Mouse (Mus musculus): ENCODE measurements around the gene Gnat3. TPM values are rescaled to one million over a fixed set of nuclear protein-coding genes. Genes with fewer than 3 reads are reported as not detected.

Gene Gnat3
- total and polyA plus RNA-seq, 2 experiments, result not detected

DNA sequence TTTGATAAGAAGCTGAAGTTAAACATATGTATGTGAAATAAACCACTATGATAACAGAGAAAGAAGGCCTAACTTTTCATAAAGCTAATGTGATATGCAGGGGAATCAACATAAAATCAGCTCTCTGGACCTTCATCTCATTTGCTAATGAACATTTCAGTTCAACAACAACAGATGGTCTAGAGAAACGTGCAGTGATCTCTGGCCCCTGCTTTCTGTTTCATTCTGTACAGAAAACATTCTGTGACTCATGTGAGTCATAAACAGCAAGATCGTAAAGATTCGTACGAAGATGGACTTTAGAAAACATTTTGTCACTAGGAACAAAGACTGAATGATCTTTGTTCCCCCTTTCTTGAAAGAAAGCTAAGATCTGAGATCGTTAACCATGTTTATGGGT, 48.0 kb downstream of the Gnat3 start:
- no peak for TF ChIP-seq CTCF (IDR thresholded peaks at IDR 0.05; ENCODE audit: low read depth, low read length)
- no peak for TF ChIP-seq POLR2A (IDR thresholded peaks at IDR 0.05; ENCODE audit: extremely low read depth, insufficient read depth, low read length)
- Histone ChIP-seq H3K4me1 (ENCODE audit: control insufficient read depth, insufficient read depth, low read length) (peaks cover 8% of the 10 kb centered on the region), H3K79me2 (ENCODE audit: control insufficient read depth, insufficient read depth, low read length) (no peaks in the 10 kb centered on the region), H3K4me3 (ENCODE audit: insufficient read depth, low read depth, low read length) (no peak overlapping the region), H3K36me3 (ENCODE audit: control insufficient read depth, insufficient read depth, low read length) (no peaks in the 10 kb centered on the region), H3K27me3 (ENCODE audit: control insufficient read depth, insufficient read depth, low read length) (no peaks in the 10 kb centered on the region), H3K27ac (replicated peaks; ENCODE audit: insufficient read depth, low read depth, low read length) (no peak overlapping the region), H3K9ac (ENCODE audit: low read depth, low read length) (no peak overlapping the region)
- DNase-seq (ENCODE audit: extremely low read depth, low read depth, low spot score), result no peak
- WGBS, result 84% methylated on average over 5 of the region's 5 CpGs

GRCm38 (mm10) chr5:18013196-18013595, 50.8 kb downstream of the Gnat3 start:
- WGBS, result 61% methylated on average over 2 of the region's 2 CpGs
- Histone ChIP-seq H3K27me3 (ENCODE audit: control insufficient read depth, insufficient read depth, low read length) (no peaks in the 10 kb centered on the region), H3K4me1 (ENCODE audit: control insufficient read depth, insufficient read depth, low read length) (no peaks in the 10 kb centered on the region; the same call in 1 of the 2 replicates), H3K36me3 (ENCODE audit: control insufficient read depth, insufficient read depth, low read length) (no peaks in the 10 kb centered on the region), H3K9ac (ENCODE audit: low read depth, low read length) (no peak overlapping the region), H3K4me3 (ENCODE audit: insufficient read depth, low read depth, low read length) (no peak overlapping the region), H3K79me2 (ENCODE audit: control insufficient read depth, insufficient read depth, low read length) (no peaks in the 10 kb centered on the region), H3K27ac (replicated peaks; ENCODE audit: insufficient read depth, low read depth, low read length) (no peak overlapping the region)
- no peak for TF ChIP-seq CTCF (IDR thresholded peaks at IDR 0.05; ENCODE audit: low read depth, low read length)
- TF ChIP-seq POLR2A (IDR thresholded peaks at IDR 0.05; ENCODE audit: extremely low read depth, insufficient read depth, low read length), result no peak
- DNase-seq (ENCODE audit: extremely low read depth, low read depth, low spot score), result no peak

- H3K27ac ChIP-seq (replicated peaks; ENCODE audit: insufficient read depth, low read depth, low read length), result no peak overlapping the region
- 86% methylated on average over 4 of the region's 4 CpGs for WGBS
- no peaks in the 10 kb centered on the region; the same call in 1 of the 2 replicates for H3K4me1 ChIP-seq (ENCODE audit: control insufficient read depth, insufficient read depth, low read length)
Measured at GRCm38 (mm10) chr5:18014209-18014829, 52.0 kb downstream of the Gnat3 start.

GRCm38 (mm10) chr5:18023347-18023746, 61.0 kb downstream of the Gnat3 start:
- no peaks in the 10 kb centered on the region for H3K79me2 ChIP-seq (ENCODE audit: control insufficient read depth, insufficient read depth, low read length)
- no peak overlapping the region for H3K9ac ChIP-seq (ENCODE audit: low read depth, low read length)
- H3K27ac ChIP-seq (replicated peaks; ENCODE audit: insufficient read depth, low read depth, low read length), result no peak overlapping the region
- H3K36me3 ChIP-seq (ENCODE audit: control insufficient read depth, insufficient read depth, low read length), result no peaks in the 10 kb centered on the region
- H3K4me3 ChIP-seq (ENCODE audit: insufficient read depth, low read depth, low read length), result no peak overlapping the region
- H3K27me3 ChIP-seq (ENCODE audit: control insufficient read depth, insufficient read depth, low read length), result no peaks in the 10 kb centered on the region
- DNase-seq (ENCODE audit: extremely low read depth, low read depth, low spot score), result peak; percentile 26
- no peaks in the 10 kb centered on the region for H3K4me1 ChIP-seq (ENCODE audit: control insufficient read depth, insufficient read depth, low read length)
- TF ChIP-seq POLR2A (IDR thresholded peaks at IDR 0.05; ENCODE audit: extremely low read depth, insufficient read depth, low read length), result no peak
- no peak for TF ChIP-seq CTCF (IDR thresholded peaks at IDR 0.05; ENCODE audit: low read depth, low read length)

More at GRCm38 (mm10) chr5:18014209-18014829, 52.0 kb downstream of the Gnat3 start:
- H3K79me2 ChIP-seq (ENCODE audit: control insufficient read depth, insufficient read depth, low read length), result no peaks in the 10 kb centered on the region
- peak; percentile 37 for DNase-seq (ENCODE audit: extremely low read depth, low read depth, low spot score)
- TF ChIP-seq CTCF (IDR thresholded peaks at IDR 0.05; ENCODE audit: low read depth, low read length) (no peak), POLR2A (IDR thresholded peaks at IDR 0.05; ENCODE audit: extremely low read depth, insufficient read depth, low read length) (no peak)
- no peaks in the 10 kb centered on the region for H3K36me3 ChIP-seq (ENCODE audit: control insufficient read depth, insufficient read depth, low read length)
- no peak overlapping the region for H3K9ac ChIP-seq (ENCODE audit: low read depth, low read length)
- H3K27me3 ChIP-seq (ENCODE audit: control insufficient read depth, insufficient read depth, low read length), result no peaks in the 10 kb centered on the region
- no peak overlapping the region for H3K4me3 ChIP-seq (ENCODE audit: insufficient read depth, low read depth, low read length)

DNA sequence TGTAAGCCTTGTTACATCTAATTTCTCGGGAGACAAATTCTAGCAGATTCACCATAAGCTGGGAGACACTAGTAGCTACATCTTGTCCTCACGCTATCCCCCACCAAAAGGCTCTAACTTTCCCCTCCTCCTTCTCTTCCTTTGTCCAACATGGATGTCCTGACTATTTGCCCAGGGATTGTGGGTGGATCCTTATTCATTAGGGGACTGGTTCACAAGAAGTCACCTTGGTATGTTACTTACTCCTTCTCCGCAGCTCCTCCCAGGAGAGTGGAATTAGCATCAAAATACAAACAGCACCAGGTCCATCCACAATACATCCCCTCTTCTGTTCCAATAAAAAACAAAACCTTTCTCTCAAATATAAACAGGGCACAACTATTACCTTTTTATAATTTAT, 65.2 kb downstream of the Gnat3 start:
- H3K27ac ChIP-seq (replicated peaks; ENCODE audit: insufficient read depth, low read depth, low read length), result no peak overlapping the region
- H3K36me3 ChIP-seq (ENCODE audit: control insufficient read depth, insufficient read depth, low read length), result no peaks in the 10 kb centered on the region
- no peak for DNase-seq (ENCODE audit: extremely low read depth, low read depth, low spot score)
- no peak for TF ChIP-seq POLR2A (IDR thresholded peaks at IDR 0.05; ENCODE audit: extremely low read depth, insufficient read depth, low read length)
- TF ChIP-seq CTCF (IDR thresholded peaks at IDR 0.05; ENCODE audit: low read depth, low read length), result no peak
- H3K27me3 ChIP-seq (ENCODE audit: control insufficient read depth, insufficient read depth, low read length), result no peaks in the 10 kb centered on the region
- H3K4me1 ChIP-seq (ENCODE audit: control insufficient read depth, insufficient read depth, low read length), result no peaks in the 10 kb centered on the region
- H3K9ac ChIP-seq (ENCODE audit: low read depth, low read length), result no peak overlapping the region
- no peak overlapping the region for H3K4me3 ChIP-seq (ENCODE audit: insufficient read depth, low read depth, low read length)
- no peaks in the 10 kb centered on the region for H3K79me2 ChIP-seq (ENCODE audit: control insufficient read depth, insufficient read depth, low read length)
- 90% methylated on average over 3 of the region's 3 CpGs for WGBS

DNA sequence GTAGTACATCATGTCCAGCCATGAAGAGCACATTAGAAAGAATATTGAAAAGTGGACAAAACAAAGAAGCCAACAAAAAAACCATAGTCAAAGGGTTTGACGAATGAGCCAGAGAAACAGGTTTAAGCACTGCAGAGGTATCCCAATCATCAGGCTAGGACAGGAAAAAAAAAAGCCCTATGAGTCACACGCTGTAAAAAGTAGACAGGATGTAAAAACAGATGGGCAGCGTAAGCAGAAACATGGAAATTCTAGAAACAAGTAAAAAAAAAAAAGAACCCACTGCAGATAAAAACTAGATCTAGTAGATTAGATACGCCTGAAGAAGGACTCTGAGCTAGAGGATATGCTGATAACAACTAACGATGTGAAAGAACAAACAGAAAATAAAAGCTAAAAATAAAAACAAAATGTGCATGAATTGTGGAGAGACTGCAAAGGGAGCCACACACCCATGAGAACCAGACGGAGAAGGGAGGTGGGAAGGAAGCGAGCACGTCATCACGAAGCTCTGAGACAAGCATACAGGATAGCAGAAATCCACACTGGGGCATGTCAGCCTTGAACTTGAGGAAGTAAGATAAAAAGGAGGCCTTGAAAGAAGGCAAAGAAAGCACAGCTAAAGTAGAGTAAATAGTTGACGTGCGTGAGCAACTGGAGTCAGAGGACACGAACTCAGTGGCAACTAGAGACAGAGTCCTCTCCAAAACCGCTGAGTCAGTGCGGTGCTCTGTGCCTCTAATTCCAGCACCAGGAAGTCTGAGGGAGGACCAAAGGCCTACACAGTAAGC, 73.7 kb downstream of the Gnat3 start:
- TF ChIP-seq CTCF (IDR thresholded peaks at IDR 0.05; ENCODE audit: low read depth, low read length) (no peak), POLR2A (IDR thresholded peaks at IDR 0.05; ENCODE audit: extremely low read depth, insufficient read depth, low read length) (no peak)
- no peaks in the 10 kb centered on the region for H3K4me1 ChIP-seq (ENCODE audit: control insufficient read depth, insufficient read depth, low read length)

More for the DNA sequence above, 73.7 kb downstream of the Gnat3 start:
- Histone ChIP-seq H3K27ac (replicated peaks; ENCODE audit: insufficient read depth, low read depth, low read length) (no peak overlapping the region), H3K36me3 (ENCODE audit: control insufficient read depth, insufficient read depth, low read length) (no peaks in the 10 kb centered on the region), H3K27me3 (ENCODE audit: control insufficient read depth, insufficient read depth, low read length) (no peaks in the 10 kb centered on the region), H3K79me2 (ENCODE audit: control insufficient read depth, insufficient read depth, low read length) (no peaks in the 10 kb centered on the region), H3K4me3 (ENCODE audit: insufficient read depth, low read depth, low read length) (no peak overlapping the region), H3K9ac (ENCODE audit: low read depth, low read length) (no peak overlapping the region)
- DNase-seq (ENCODE audit: extremely low read depth, low read depth, low spot score), result peak; percentile 42
- WGBS, result 69% methylated on average over 14 of the region's 14 CpGs

All from liver, adult 2 months (tissue).